Comparison of ENCODE assay signal across 8 mouse cellular contexts in the genomic region with DNA sequence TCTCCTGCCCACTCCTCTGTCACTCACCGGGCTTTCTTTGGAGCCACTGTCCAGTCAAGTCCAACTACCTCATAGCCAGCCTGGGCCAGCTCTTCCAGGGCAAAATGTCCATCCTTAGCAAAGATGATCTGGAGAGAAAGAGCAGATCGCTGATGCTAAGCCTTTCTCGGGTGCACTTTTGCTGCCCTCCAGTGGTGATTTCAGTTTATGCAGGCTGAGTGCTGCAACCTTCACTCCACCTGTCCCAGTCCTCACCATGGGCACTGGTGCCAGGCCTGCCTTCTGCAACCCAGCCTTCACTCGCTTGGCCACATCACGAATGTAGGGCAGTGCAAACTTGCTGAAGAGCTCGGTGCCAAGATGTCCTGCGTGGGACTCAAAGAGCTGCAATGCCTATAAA. TPM values are rescaled to one million over a fixed set of nuclear protein-coding genes. Genes with fewer than 3 reads are reported as not detected.
DNase-seq lines count a peak whose midpoint lies in the region; ATAC-seq lines count a peak whose summit lies in the region.

No protein-coding gene starts in this region.

- ATAC-seq in hindbrain, embryonic 13.5 days (ENCODE audit: low FRiP score): no peak
- ATAC-seq in midbrain, embryonic 16.5 days: 0 out of 2 replicates have a peak, but pooled peaks have one; percentile 2

- H3K27me3 ChIP-seq in hindbrain, embryonic 13.5 days: no peaks in the 10 kb centered on the region
- peaks cover 3% of the 10 kb centered on the region; the same call in 1 of the 2 replicates for H3K27me3 ChIP-seq in limb, embryonic 10.5 days (ENCODE audit: low read depth, poor library complexity, severe bottlenecking)
- no peaks in the 10 kb centered on the region for H3K27me3 ChIP-seq in midbrain, embryonic 16.5 days (ENCODE audit: control insufficient read depth, insufficient read depth, low read depth, low read length)
- no peaks in the 10 kb centered on the region for H3K27me3 ChIP-seq in splenic B cell, adult 2 months (ENCODE audit: control insufficient read depth, insufficient read depth, low read length, poor library complexity, severe bottlenecking)

- H3K27ac ChIP-seq in hindbrain, embryonic 13.5 days: peak overlapping the region; percentile 42; the same call in 1 of the 2 replicates
- no peak overlapping the region for H3K27ac ChIP-seq in limb, embryonic 10.5 days
- H3K27ac ChIP-seq in midbrain, embryonic 16.5 days (ENCODE audit: low read length): no peak overlapping the region

- no peak overlapping the region for H3K4me3 ChIP-seq in hindbrain, embryonic 13.5 days
- H3K4me3 ChIP-seq in limb, embryonic 10.5 days: no peak overlapping the region
- H3K4me3 ChIP-seq in midbrain, embryonic 16.5 days (ENCODE audit: low read depth, low read length): no peak overlapping the region

- no peak overlapping the region for H3K4me2 ChIP-seq in hindbrain, embryonic 13.5 days
- no peak overlapping the region for H3K4me2 ChIP-seq in midbrain, embryonic 16.5 days (ENCODE audit: low read length)

- WGBS in hindbrain, embryonic 13.5 days: 13% methylated on average over 7 of the region's 7 CpGs
- WGBS in limb, embryonic 10.5 days: 19% methylated on average over 7 of the region's 7 CpGs
- WGBS in midbrain, embryonic 16.5 days: 11% methylated on average over 7 of the region's 7 CpGs

- H3K9ac ChIP-seq in hindbrain, embryonic 13.5 days: no peak overlapping the region
- no peak overlapping the region for H3K9ac ChIP-seq in midbrain, embryonic 16.5 days (ENCODE audit: low read depth, low read length)

- DNase-seq in left cerebral cortex, adult 18-20 months (ENCODE audit: low spot score in 2 of 2): peak; percentile 84 to 87
- no peak for DNase-seq in left cerebral cortex, adult 11 months (ENCODE audit: low spot score)
- DNase-seq in c-Kit-positive CD71-negative TER-119-negative erythroid progenitor cells, embryonic 14.5 days (ENCODE audit: low read depth): peak; percentile 71
- DNase-seq in fibroblast of lung, adult 2 months (ENCODE audit: low read depth): peak; percentile 23
- DNase-seq in limb, embryonic 10.5 days (ENCODE audit: low spot score): peak; percentile 82
- peak; percentile 87 for DNase-seq in splenic B cell, adult 2 months (ENCODE audit: low read depth, low spot score)

- H3K4me1 ChIP-seq in hindbrain, embryonic 13.5 days (replicated peaks): peaks cover 24% of the 10 kb centered on the region
- H3K4me1 ChIP-seq in limb, embryonic 10.5 days: peaks cover 31% of the 10 kb centered on the region
- peaks cover 15% of the 10 kb centered on the region for H3K4me1 ChIP-seq in midbrain, embryonic 16.5 days (ENCODE audit: control insufficient read depth, insufficient read depth, low read length)

- H3K9me3 ChIP-seq in hindbrain, embryonic 13.5 days: no peaks in the 10 kb centered on the region
- H3K9me3 ChIP-seq in limb, embryonic 10.5 days (replicated peaks): no peaks in the 10 kb centered on the region
- no peaks in the 10 kb centered on the region for H3K9me3 ChIP-seq in midbrain, embryonic 16.5 days (replicated peaks; ENCODE audit: control insufficient read depth, low read length, poor library complexity, severe bottlenecking)

- peaks cover 38% of the 10 kb centered on the region for H3K36me3 ChIP-seq in hindbrain, embryonic 13.5 days
- H3K36me3 ChIP-seq in limb, embryonic 10.5 days: peaks cover 31% of the 10 kb centered on the region
- peaks cover 4% of the 10 kb centered on the region for H3K36me3 ChIP-seq in midbrain, embryonic 16.5 days (ENCODE audit: control insufficient read depth, insufficient read depth, low read length)
- peaks cover 3% of the 10 kb centered on the region; the same call in 1 of the 2 replicates for H3K36me3 ChIP-seq in splenic B cell, adult 2 months (ENCODE audit: control insufficient read depth, insufficient read depth, low read length, poor library complexity, severe bottlenecking)

RNA-seq across cellular contexts. Expression of gene Urod, which starts 2.8 kb away (rescaled TPM):
- total RNA-seq in left cerebral cortex, adult 18-20 months (2021): 10 to 100 TPM; 63.7 to 68.4 TPM
- 69.7 and 70.2 TPM in 2 replicates for polyA plus RNA-seq in hindbrain, embryonic 13.5 days (2015; fragmentation: Nextera tagmentation; extraction: Ambion mirVana)
- polyA plus RNA-seq in limb, embryonic 10.5 days (2016; fragmentation: Nextera tagmentation; extraction: Ambion mirVana): 121 and 129 TPM in 2 replicates
- polyA plus RNA-seq in midbrain, embryonic 16.5 days (2015; fragmentation: Nextera tagmentation; extraction: Ambion mirVana): 46.9 and 51.4 TPM in 2 replicates

RNA-seq across cellular contexts. Expression of gene Hectd3, which starts 3.8 kb away (rescaled TPM):
- total RNA-seq in left cerebral cortex, adult 18-20 months (2021): 10 to 100 TPM; 39.4 to 46.0 TPM
- polyA plus RNA-seq in hindbrain, embryonic 13.5 days (2015; fragmentation: Nextera tagmentation; extraction: Ambion mirVana): 19.5 and 21.5 TPM in 2 replicates
- 7.9 and 9.6 TPM in 2 replicates for polyA plus RNA-seq in limb, embryonic 10.5 days (2016; fragmentation: Nextera tagmentation; extraction: Ambion mirVana)
- 22.0 and 25.1 TPM in 2 replicates for polyA plus RNA-seq in midbrain, embryonic 16.5 days (2015; fragmentation: Nextera tagmentation; extraction: Ambion mirVana)

RNA-seq across cellular contexts. Expression of gene Eif2b3, which starts 27.8 kb away (rescaled TPM):
- total RNA-seq in left cerebral cortex, adult 18-20 months (2021): 10 to 100 TPM; 18.8 to 20.6 TPM
- polyA plus RNA-seq in hindbrain, embryonic 13.5 days (2015; fragmentation: Nextera tagmentation; extraction: Ambion mirVana): 46.3 and 47.4 TPM in 2 replicates
- 63.3 and 74.0 TPM in 2 replicates for polyA plus RNA-seq in limb, embryonic 10.5 days (2016; fragmentation: Nextera tagmentation; extraction: Ambion mirVana)
- polyA plus RNA-seq in midbrain, embryonic 16.5 days (2015; fragmentation: Nextera tagmentation; extraction: Ambion mirVana): 48.9 and 49.8 TPM in 2 replicates
